Mouse (Mus musculus) megakaryocyte progenitor cell, adult 5-6 weeks (primary cell): ENCODE measurements at regions not wholly inside any gene's neighbourhood (a gene's known extent, or its start where the extent isn't known, plus 50 kb on each side); places are given as distances from the start of the nearest gene placed in this dataset.
"Not testable (repeated sequence)": the region's sequence is repeated elsewhere in the genome, so short reads cannot be mapped to it uniquely, and the experiment has no call there.

Experiments used
- ATAC-seq: replicated peaks from 2 replicates; pipeline ENCODE4 v1.8.0; 2016; ENCODE audit warnings: mild to moderate bottlenecking, moderate TSS enrichment, inconsistent platforms; ENCODE audit not compliant: poor library complexity

DNA sequence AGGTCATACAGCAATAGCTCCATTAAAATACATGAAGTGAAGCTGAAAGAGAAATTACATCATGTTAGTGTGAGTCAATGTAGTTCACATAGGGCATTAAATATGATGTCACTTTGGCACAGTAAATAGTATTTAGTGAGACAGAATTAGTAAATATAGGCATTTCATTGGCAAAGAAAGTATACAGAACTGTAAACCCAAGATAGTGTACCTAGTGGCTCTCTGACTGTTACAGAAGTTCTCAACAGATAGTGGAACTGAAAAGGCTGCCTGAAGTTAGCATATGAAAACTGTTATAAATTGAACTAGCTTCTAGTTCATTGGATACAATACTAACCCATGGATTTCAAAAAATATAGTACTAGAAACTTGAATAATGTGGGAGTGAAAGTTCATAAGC lies 1642.1 kb upstream of the Cdh6 start:
- no peak for ATAC-seq

DNA sequence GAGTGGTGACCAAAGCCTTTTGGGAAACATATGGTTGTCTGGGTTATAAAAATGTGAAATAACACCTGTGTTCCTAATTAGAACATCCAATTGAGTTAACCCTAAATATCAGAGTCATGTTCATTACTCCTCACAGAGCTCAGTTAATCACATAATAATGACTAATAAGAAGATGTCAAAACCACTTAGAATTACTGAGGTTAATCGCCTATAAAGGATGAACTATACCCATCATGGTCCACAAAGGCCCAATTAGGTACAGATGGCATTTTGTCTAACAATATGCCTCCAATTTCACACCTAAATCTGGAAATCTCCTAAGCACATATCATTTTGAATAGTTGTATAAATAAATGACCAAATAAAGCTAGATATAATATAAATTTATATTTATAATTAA lies 1633.4 kb upstream of the Cdh6 start:
- no peak for ATAC-seq

DNA sequence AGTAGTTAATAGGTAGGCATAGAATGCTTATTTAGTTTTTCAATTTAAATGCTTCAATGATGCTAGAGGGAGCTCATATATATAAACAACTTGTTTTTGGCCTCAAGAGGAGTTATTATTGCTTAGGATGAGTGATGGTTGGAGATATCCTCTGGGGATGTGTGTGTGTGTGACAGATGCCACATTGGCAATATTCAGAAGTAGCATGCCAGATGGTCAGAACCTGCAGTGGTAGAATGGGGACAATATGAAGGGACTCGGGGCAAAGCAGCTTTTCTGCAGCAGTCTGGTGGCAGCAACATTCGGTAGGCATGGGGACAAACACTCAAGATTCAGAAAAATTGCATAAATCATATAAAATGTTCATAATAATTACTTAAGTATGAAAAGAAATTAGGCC lies 1621.7 kb upstream of the Cdh6 start:
- no peak for ATAC-seq

DNA sequence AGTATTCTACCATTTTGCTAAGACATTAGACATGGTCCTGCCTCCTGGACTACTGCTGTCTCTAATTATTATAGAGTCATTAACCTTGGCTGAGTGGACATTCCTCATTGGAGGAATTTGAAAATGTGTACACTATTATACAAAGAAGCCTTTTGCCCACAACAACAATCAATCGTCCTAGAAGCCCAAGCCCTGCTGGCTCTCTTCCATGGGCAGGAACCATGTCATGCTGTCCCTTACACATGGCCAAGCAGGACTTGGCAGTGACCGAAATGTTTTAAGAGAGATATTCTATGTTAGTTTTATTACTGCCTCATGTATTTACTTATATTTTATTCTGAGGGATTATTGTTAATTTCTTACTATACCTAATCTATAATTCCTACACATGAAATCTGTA lies 1607.3 kb upstream of the Cdh6 start:
- ATAC-seq: no peak

DNA sequence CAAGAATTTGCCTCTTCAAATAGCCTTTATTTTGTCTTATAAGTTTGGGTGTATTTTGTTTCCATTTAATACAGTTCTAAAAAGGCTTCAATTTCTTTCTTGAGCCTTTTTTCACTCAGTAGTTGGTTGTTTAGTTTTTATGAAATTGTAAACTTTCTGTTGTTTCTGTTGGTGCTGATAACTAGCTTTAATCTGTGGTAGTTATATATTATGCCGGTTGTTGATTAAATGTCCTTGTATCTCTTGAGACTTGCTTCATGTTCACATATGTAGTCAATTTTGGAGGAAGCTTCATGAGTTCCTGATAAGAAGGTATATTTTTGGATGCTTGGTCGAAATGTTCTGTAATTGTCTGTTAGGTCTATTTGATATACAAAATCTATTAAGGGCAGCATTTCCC lies 1568.3 kb upstream of the Cdh6 start:
- ATAC-seq: no peak

DNA sequence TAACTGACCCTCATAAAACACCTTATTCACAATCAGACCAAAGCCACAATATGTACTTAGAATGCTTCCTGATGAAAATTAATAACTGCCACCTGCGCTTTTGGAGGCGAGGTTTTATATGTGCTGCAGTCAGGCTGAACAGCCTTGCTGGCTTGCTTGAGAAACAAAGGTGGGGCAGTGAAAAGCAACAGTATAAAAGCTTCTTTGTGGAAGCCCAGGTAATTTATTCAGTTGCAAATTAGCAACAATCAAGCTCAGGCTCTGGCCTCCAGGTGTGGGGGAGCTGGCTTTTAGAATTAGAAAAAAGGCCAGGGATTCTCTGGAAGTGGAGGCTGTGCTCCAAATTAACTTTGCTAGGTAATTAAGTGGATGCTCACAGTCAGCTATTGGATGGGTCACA lies 1524.5 kb upstream of the Cdh6 start:
- ATAC-seq: not testable (repeated sequence)

DNA sequence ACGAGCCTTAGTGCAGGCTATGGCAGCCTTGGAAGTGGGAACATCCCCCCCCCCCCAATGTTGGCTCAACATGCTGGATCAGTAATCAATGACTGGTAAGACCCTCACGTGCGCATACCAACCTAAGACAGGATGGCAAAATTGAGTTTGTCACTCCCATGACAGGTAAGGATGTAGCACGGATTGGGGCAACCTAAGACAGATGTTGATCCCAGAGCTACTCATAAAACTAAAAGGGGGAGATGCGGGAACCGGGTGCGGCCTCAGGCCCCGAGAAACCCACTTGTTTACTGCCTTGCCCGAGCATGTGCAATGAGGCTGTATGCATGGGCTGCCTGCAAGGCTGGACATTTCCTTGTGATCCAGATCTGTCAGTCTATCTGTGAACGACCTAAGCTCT lies 1523.0 kb upstream of the Cdh6 start:
- no peak for ATAC-seq

DNA sequence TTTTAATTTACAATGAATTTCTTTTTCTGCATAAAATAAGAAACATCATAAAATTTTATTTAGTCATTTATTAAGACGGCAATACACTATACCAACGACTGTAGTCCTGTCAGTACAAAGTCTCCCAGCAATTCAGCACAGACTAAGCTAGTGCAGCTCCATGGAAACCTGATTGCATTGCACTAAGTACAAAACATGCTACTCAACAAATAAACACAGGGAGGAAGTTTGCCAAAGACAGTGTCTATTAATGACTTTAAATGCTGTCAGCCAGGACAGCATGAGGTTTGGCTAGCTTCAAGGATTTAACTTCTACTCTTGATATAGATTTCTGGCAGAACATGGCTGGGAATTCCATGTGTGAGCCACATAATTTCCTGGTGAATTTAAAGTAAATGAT lies 1515.7 kb upstream of the Cdh6 start:
- no peak for ATAC-seq

DNA sequence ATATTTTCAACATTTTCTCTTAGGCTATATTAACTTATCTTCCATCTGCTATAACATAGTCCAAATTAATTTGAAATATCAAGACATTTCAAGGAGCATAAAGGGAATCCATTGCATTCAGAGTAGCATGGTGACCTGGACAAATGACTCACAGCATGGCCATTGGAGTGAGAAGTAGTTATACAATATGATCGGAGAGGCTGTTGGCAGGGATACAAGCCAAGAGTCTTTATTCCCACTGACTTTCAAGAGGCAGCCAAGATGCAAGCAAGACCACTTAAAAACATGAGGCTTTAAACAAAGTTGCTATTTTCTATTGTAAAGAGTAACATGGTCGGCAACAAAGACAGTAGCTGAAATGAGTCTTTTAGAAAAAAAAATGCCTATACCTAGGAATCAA lies 1468.8 kb upstream of the Cdh6 start:
- no peak for ATAC-seq

DNA sequence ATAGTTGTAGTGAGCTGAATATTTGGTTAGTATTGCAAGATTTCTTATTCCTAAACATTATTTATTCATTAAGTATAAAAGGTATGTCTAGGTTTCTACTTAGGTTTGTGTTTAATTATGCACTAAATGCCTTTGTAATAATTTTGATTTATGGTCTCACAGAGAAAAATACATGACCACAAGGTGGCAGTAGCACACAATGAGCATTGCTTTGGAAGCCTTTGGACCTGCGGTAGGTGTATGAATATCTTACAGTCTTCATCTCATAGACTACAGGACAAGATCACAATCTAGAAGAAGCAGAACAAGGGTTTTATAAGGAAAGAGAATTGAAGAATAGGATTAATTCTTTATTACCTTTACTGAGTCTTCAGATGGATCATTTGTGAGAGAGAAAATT lies 1455.0 kb upstream of the Cdh6 start:
- ATAC-seq: 0 out of 2 replicates have a peak, but pooled peaks have one; percentile 39

DNA sequence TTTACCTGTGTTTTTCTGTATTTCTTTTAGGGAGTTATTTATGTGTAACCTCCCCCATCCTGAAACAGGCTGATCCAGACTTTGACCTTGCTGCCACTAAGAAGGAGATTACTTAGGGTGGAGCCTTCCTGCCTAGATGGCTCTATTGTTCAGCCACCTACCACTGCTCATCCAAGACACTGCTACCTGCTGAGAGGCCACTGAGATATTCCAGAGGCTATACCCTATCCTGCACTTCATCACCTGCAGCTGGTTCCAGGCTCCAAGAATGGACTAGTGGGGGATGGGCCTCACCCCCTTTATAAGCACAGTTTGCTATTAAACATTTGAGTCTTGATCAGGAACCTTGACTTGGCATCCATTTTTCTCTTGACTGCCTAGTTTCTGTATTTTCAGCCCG lies 1433.2 kb upstream of the Cdh6 start:
- ATAC-seq: no peak
